Mouse (Mus musculus) intestine, embryonic 15.5 days (tissue): ENCODE data around the gene Pla2g4e. TPM values are rescaled to one million over a fixed set of nuclear protein-coding genes. Genes with fewer than 3 reads are reported as not detected.

Experiments
- ATAC-seq: fragments of 200-750 bp; cut with Nextera tagmentation; 2 replicates; pipeline ENCODE4 v1.8.0; 2017; ENCODE audit warnings: moderate TSS enrichment, moderate library complexity
- H3K27ac ChIP-seq: fragments of 300-500 bp; sonication (generic); 2 replicates; pipeline ENCODE4 v1.5.1; 2015; ENCODE audit warnings: mild to moderate bottlenecking, inconsistent platforms
- H3K27me3 ChIP-seq: fragments of 300-500 bp; sonication (generic); replicated peaks from 2 replicates; pipeline ENCODE4 v1.6.1; 2015; ENCODE audit warnings: inconsistent platforms
- H3K36me3 ChIP-seq: fragments of 300-500 bp; sonication (generic); 2 replicates; pipeline ENCODE4 v1.6.1; 2015; ENCODE audit warnings: inconsistent platforms
- H3K4me1 ChIP-seq: fragments of 300-500 bp; sonication (generic); replicated peaks from 2 replicates; pipeline ENCODE4 v1.6.1; 2015; ENCODE audit warnings: inconsistent platforms
- H3K4me2 ChIP-seq: fragments of 300-500 bp; sonication (generic); replicated peaks from 2 replicates; pipeline ENCODE4 v1.6.1; 2015; ENCODE audit warnings: mild to moderate bottlenecking, inconsistent platforms
- H3K4me3 ChIP-seq: fragments of 300-500 bp; sonication (generic); replicated peaks from 2 replicates; pipeline ENCODE4 v1.5.1; 2015; ENCODE audit warnings: inconsistent platforms
- H3K9ac ChIP-seq: fragments of 300-500 bp; sonication (generic); 2 replicates; pipeline ENCODE4 v1.6.1; 2015; ENCODE audit warnings: inconsistent platforms
- H3K9me3 ChIP-seq: fragments of 300-500 bp; sonication (generic); 2 replicates; pipeline ENCODE4 v1.6.1; 2016; ENCODE audit warnings: inconsistent platforms
- WGBS: fragments of 180-500 bp; shearing (Covaris S2); methylation state at CpG from one replicate; pipeline ENCODE4 v1.1.7; 2015; 5-methylcytosine and 5-hydroxymethylcytosine counted together
- polyA plus RNA-seq: library from polyadenylated mRNA; unstranded; fragments of >200 nt; fragmentation: Nextera tagmentation; extraction: Ambion mirVana; gene quantifications from 2 replicates; pipeline ENCODE4 v1.2.1, GENCODE M21; 2015

Gene Pla2g4e
- polyA plus RNA-seq, 1 experiment from 2014 or later, result 0.09 TPM

DNA sequence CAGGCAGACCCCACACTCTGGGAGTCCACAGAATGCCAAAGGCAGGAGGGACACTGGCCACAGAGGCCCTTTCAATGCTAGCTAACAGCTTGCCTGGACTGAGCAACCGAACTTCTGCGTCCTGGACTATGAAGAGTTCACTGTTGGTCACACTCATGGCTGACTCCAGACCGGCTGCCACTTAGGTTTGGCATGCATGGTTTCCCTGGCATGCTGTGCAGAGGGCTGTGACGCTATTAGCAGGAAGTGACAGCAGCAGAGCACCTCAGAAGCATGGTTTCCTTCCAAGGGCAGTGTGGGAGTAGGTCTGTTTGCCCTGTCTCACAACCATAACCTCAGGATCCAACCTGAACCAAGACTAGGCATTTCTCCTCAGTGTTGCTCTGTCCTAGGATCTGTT, 118.7 kb downstream of the Pla2g4e start:
- Histone ChIP-seq H3K27ac (no peak overlapping the region), H3K36me3 (no peaks in the 10 kb centered on the region), H3K27me3 (no peaks in the 10 kb centered on the region), H3K4me3 (no peak overlapping the region), H3K4me1 (peaks cover 21% of the 10 kb centered on the region), H3K4me2 (no peak overlapping the region), H3K9ac (no peak overlapping the region), H3K9me3 (no peaks in the 10 kb centered on the region)
- 87% methylated on average over 4 of the region's 4 CpGs for WGBS
- ATAC-seq, result no peak

DNA sequence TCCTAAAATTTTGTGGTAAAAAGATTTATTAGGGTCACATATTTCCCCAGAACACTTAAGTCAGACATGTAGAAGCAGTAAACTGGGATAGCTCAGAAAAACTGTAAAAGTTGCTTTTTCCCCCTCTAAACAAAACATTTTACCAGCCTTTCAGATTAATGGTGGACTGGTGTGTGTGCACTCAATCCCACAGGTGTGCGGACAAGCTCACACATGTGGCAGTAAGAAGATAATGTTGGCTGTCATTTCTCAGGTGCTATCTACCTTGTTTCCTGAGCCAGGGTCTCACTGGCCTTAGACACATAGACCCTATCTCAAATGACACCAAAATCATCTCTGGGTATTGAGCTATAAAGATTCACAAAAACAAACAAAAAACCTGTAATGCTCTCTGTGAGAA, 119.7 kb downstream of the Pla2g4e start:
- H3K4me2 ChIP-seq, result no peak overlapping the region
- H3K9ac ChIP-seq, result no peak overlapping the region
- no peaks in the 10 kb centered on the region for H3K27me3 ChIP-seq
- no peak overlapping the region for H3K27ac ChIP-seq
- no peaks in the 10 kb centered on the region for H3K9me3 ChIP-seq
- H3K4me3 ChIP-seq, result no peak overlapping the region
- 92% methylated on average over 1 of the region's 1 CpGs for WGBS
- H3K36me3 ChIP-seq, result no peaks in the 10 kb centered on the region
- no peak for ATAC-seq
- H3K4me1 ChIP-seq, result peaks cover 21% of the 10 kb centered on the region

DNA sequence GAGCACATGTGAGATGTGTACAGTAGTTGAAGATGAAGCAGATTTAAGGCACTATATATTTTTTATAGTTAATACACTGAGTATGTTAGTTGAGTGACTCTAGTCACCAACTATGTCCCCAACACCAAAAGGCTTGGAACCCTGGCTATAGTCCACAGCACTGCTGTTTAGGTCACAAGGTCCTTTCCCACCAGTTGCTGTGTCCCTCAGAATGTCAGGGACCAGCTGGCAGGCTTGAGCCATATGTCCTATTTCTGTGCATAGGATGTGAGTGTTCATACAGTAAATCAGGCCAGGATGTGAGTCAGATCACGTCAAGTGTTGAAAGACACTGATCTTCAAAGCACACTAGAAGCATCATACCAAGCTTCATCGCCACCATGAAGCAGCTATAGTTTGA, 120.2 kb downstream of the Pla2g4e start:
- no peaks in the 10 kb centered on the region for H3K27me3 ChIP-seq
- no peak for ATAC-seq
- H3K27ac ChIP-seq, result no peak overlapping the region
- no peak overlapping the region for H3K4me3 ChIP-seq
- H3K4me1 ChIP-seq, result peaks cover 21% of the 10 kb centered on the region
- no peak overlapping the region for H3K4me2 ChIP-seq
- 73% methylated on average over 2 of the region's 2 CpGs for WGBS
- H3K9me3 ChIP-seq, result no peaks in the 10 kb centered on the region
- H3K36me3 ChIP-seq, result no peaks in the 10 kb centered on the region
- H3K9ac ChIP-seq, result no peak overlapping the region

DNA sequence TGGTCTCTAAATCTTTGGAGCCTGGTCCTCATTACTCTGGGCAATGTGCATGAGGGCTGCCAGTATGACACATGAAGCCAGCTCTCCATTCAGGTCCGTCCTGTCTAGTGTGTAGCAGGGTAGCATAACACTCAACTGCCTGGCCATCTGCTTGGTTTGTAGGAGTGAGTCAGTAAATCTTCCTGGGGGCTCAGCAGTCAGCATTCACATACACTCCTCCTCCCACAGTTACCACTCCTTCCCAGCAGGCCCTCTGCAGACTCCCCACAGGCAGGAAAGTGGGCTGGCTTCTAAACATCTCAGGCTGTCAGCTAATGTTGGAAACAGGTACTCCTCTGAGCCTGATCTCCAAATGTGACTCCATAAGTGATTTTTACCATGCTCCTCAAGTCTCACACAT, 121.0 kb downstream of the Pla2g4e start:
- ATAC-seq, result no peak

DNA sequence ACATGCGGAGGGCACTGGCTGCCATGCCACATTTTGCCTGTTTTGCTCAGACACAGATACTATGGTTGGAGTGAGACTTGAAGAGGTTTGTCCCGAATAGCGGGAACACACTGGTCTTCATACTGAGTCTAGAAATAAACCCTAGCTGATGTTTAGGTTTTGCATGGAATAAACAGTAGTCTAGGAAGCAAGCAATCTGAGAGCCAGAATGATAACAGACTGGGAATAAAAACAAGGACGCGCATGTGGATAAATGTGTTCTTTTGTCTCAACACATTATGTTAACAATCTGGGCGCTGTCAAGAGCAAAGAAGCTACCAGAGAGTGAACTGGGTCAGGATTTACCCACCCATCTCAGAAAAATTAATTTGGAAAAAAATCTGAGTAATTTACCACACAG, 122.2 kb downstream of the Pla2g4e start:
- Histone ChIP-seq H3K27ac (0 out of 2 replicates have a peak overlapping the region, but pooled peaks have one; percentile 22), H3K9me3 (no peaks in the 10 kb centered on the region), H3K36me3 (no peaks in the 10 kb centered on the region), H3K4me1 (peaks cover 8% of the 10 kb centered on the region; the same call in 1 of the 2 replicates), H3K27me3 (no peaks in the 10 kb centered on the region), H3K9ac (no peak overlapping the region), H3K4me3 (no peak overlapping the region), H3K4me2 (no peak overlapping the region)
- no peak for ATAC-seq
- WGBS, result 60% methylated on average over 6 of the region's 6 CpGs

More for the DNA sequence above, 121.0 kb downstream of the Pla2g4e start:
- Histone ChIP-seq H3K4me3 (no peak overlapping the region), H3K27me3 (no peaks in the 10 kb centered on the region), H3K4me1 (peaks cover 17% of the 10 kb centered on the region), H3K4me2 (no peak overlapping the region), H3K36me3 (no peaks in the 10 kb centered on the region), H3K9ac (no peak overlapping the region), H3K9me3 (no peaks in the 10 kb centered on the region), H3K27ac (no peak overlapping the region)
- 42% methylated on average over 1 of the region's 1 CpGs for WGBS

DNA sequence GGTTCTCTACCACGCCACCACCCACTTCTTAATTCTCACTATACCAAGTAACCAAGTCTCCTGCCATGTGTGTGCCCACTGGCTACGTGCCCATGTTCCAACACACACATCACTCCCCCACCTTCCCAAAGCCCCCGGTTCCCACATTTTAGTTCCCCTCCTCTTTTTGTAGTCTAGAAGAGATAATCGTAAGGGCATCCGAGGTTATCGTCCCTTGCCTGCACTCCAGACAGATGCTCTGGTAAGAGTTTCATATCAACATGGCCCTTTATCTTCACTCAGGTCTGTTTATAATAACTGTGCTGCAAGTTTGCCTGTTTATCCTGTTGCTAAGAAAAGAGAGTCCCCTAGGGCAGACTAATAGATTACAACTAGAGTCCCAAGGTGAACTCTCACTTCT, 127.8 kb downstream of the Pla2g4e start:
- H3K9me3 ChIP-seq, result no peaks in the 10 kb centered on the region
- H3K27ac ChIP-seq, result no peak overlapping the region
- ATAC-seq, result no peak
- no peaks in the 10 kb centered on the region for H3K27me3 ChIP-seq
- no peaks in the 10 kb centered on the region for H3K36me3 ChIP-seq
- H3K4me3 ChIP-seq, result no peak overlapping the region
- H3K4me1 ChIP-seq, result peaks cover under 1% of the 10 kb centered on the region
- no peak overlapping the region for H3K4me2 ChIP-seq
- 68% methylated on average over 6 of the region's 6 CpGs for WGBS
- H3K9ac ChIP-seq, result no peak overlapping the region

Other genes with a start within 250 kb of the Pla2g4e start
- 15.5 and 17.8 TPM in 2 replicates for gene Jmjd7, start 217.9 kb downstream of the Pla2g4e start, polyA plus RNA-seq
- 2.2 TPM in 2 replicates for gene Gm28042, start 217.8 kb downstream of the Pla2g4e start, polyA plus RNA-seq
- gene Pla2g4b, start 211.9 kb downstream of the Pla2g4e start, polyA plus RNA-seq, result 0.75 and 1.4 TPM in 2 replicates
- gene Ehd4, start 90.7 kb downstream of the Pla2g4e start, polyA plus RNA-seq, result 50.0 and 50.1 TPM in 2 replicates
- gene Pla2g4d, start 43.9 kb upstream of the Pla2g4e start, polyA plus RNA-seq, result not detected in 2 replicates
- gene Pla2g4f, start 68.8 kb upstream of the Pla2g4e start, polyA plus RNA-seq, result 0.24 and 0.29 TPM in 2 replicates
- gene Vps39, start 107.8 kb upstream of the Pla2g4e start, polyA plus RNA-seq, result 18.2 and 18.4 TPM in 2 replicates
- gene Ganc, start 158.6 kb upstream of the Pla2g4e start, polyA plus RNA-seq, result 7.3 and 8.5 TPM in 2 replicates
- 10.6 and 11.3 TPM in 2 replicates for gene Tmem87a, start 158.8 kb upstream of the Pla2g4e start, polyA plus RNA-seq
- 0.89 and 1.0 TPM in 2 replicates for gene Capn3, start 210.7 kb upstream of the Pla2g4e start, polyA plus RNA-seq